Comparison of ENCODE assay signal across 20 mouse cellular contexts in genomic region chr19:28478055-28478454, GRCm38 (mm10).
DNase-seq lines count a peak whose midpoint lies in the region; ATAC-seq lines count a peak whose summit lies in the region.
"Had no signal": no experiment of that assay in that cellular context is flagged by ENCODE, and none has a peak within 500 bp of the region (broad histone marks: within the 10 kb centered on the region; RNA-seq: fewer than 3 reads in every experiment).

No protein-coding gene starts in this region.

- intact Hi-C loops in heart, postnatal 14 days (cut with DNase I) = no loop called here

- no peak overlapping the region for H3K4me2 ChIP-seq in neural tube, embryonic 15.5 days
- H3K4me2 ChIP-seq: embryonic facial prominence, embryonic 12.5 days; forebrain, embryonic 15.5 days; heart, embryonic 11.5 days; heart, embryonic 15.5 days had no signal

- H3K4me3 ChIP-seq in heart, embryonic 10.5 days = no peak overlapping the region
- H3K4me3 ChIP-seq in neural tube, embryonic 15.5 days (replicated peaks) = no peak overlapping the region
- H3K4me3 ChIP-seq: embryonic facial prominence, embryonic 12.5 days; forebrain, embryonic 15.5 days; heart, embryonic 15.5 days had no signal

- H3K4me1 ChIP-seq in heart, embryonic 10.5 days = no peaks in the 10 kb centered on the region
- no peaks in the 10 kb centered on the region; the same call in 1 of the 2 replicates for H3K4me1 ChIP-seq in neural tube, embryonic 15.5 days
- H3K4me1 ChIP-seq: embryonic facial prominence, embryonic 12.5 days; heart, embryonic 15.5 days had no signal

- no peak overlapping the region for H3K27ac ChIP-seq in heart, embryonic 10.5 days
- H3K27ac ChIP-seq in neural tube, embryonic 15.5 days (replicated peaks) = no peak overlapping the region
- H3K27ac ChIP-seq: embryonic facial prominence, embryonic 12.5 days; forebrain, embryonic 15.5 days; heart, embryonic 15.5 days had no signal

- no peak for ATAC-seq in neural tube, embryonic 15.5 days (ENCODE audit: low FRiP score)
- ATAC-seq: forebrain, embryonic 15.5 days; hindbrain, embryonic 16.5 days; inflammation-experienced regulatory T-cells, adult 6 months; intestine, postnatal 0 days had no signal

- H3K9ac ChIP-seq in neural tube, embryonic 15.5 days (replicated peaks) = no peak overlapping the region
- H3K9ac ChIP-seq: embryonic facial prominence, embryonic 12.5 days; forebrain, embryonic 15.5 days; heart, embryonic 15.5 days had no signal

- DNase-seq in heart, embryonic 10.5 days (ENCODE audit: low spot score) = peak; percentile 27
- DNase-seq in heart, postnatal 14 days = no peak
- peak; percentile 14 for DNase-seq in thymus, postnatal 0 days (ENCODE audit: low spot score)
- no peak for DNase-seq in thymus, postnatal 4 days
- peak; percentile 61 for DNase-seq in R1 (ENCODE audit: low read depth, low spot score)
- no peak for DNase-seq in heart, adult 18-20 months
- DNase-seq: adrenal gland, postnatal 14 days; cerebellum, adult 11-12 months; cerebellum, adult 9-10 months; cerebellum, postnatal 25 days; gastrocnemius, postnatal 36 days; heart, adult 11 months had no signal

- 81% methylated on average over 6 of the region's 6 CpGs for WGBS in heart, embryonic 10.5 days
- 41% methylated on average over 6 of the region's 6 CpGs for WGBS in neural tube, embryonic 15.5 days

- no peaks in the 10 kb centered on the region for H3K9me3 ChIP-seq in heart, embryonic 10.5 days
- no peaks in the 10 kb centered on the region for H3K9me3 ChIP-seq in neural tube, embryonic 15.5 days (replicated peaks)
- H3K9me3 ChIP-seq: embryonic facial prominence, embryonic 12.5 days; forebrain, embryonic 15.5 days; heart, embryonic 15.5 days had no signal

- H3K36me3 ChIP-seq in heart, embryonic 10.5 days = no peaks in the 10 kb centered on the region
- H3K36me3 ChIP-seq in neural tube, embryonic 15.5 days = no peaks in the 10 kb centered on the region
- H3K36me3 ChIP-seq: embryonic facial prominence, embryonic 12.5 days; forebrain, embryonic 15.5 days; heart, embryonic 15.5 days had no signal

- H3K27me3 ChIP-seq in heart, embryonic 10.5 days (ENCODE audit: insufficient read depth, poor library complexity, severe bottlenecking) = no peaks in the 10 kb centered on the region
- H3K27me3 ChIP-seq in neural tube, embryonic 15.5 days (replicated peaks) = no peaks in the 10 kb centered on the region
- H3K27me3 ChIP-seq: embryonic facial prominence, embryonic 12.5 days; forebrain, embryonic 15.5 days; heart, embryonic 15.5 days had no signal

Comparison
In these comparisons a context has a peak if more than half of its experiments do, and no peak if none do; other contexts are left out.
1. DNase-seq: peak in heart, embryonic 10.5 days (single experiment), thymus, postnatal 0 days (single experiment) and R1 (single experiment); none in heart, postnatal 14 days (0 of 2), thymus, postnatal 4 days (single experiment) and heart, adult 18-20 months (0 of 2).